Mouse (Mus musculus) forebrain, embryonic 14.5 days (tissue): Measurements from ENCODE around the gene Setd2. TPM values are rescaled to one million over a fixed set of nuclear protein-coding genes. Genes with fewer than 3 reads are reported as not detected.

Source experiments
- ATAC-seq: fragments of 200-750 bp; cut with Nextera tagmentation; 2 replicates; pipeline ENCODE4 v1.8.0; 2017; ENCODE audit warnings: mild to moderate bottlenecking, moderate library complexity
- DNase-seq: peaks from one replicate; pipeline ENCODE4 v3.0.0-alpha.2; 2015; ENCODE audit warnings: low spot score
- H3K27ac ChIP-seq: fragments of 300-500 bp; sonication (generic); 2 replicates; pipeline ENCODE4 v1.5.1; 2014; ENCODE audit warnings: low read depth, mild to moderate bottlenecking, control low read depth, low read length, moderate library complexity
- H3K27me3 ChIP-seq: fragments of 300-500 bp; sonication (generic); replicated peaks from 2 replicates; pipeline ENCODE4 v1.6.1; 2014; ENCODE audit warnings: low read length, control low read depth, mixed read lengths; ENCODE audit not compliant: control insufficient read depth, insufficient read depth
- H3K36me3 ChIP-seq: fragments of 300-500 bp; sonication (generic); 2 replicates; pipeline ENCODE4 v1.6.1; 2014; ENCODE audit warnings: low read length, control low read depth; ENCODE audit not compliant: control insufficient read depth, insufficient read depth
- H3K4me1 ChIP-seq: fragments of 300-500 bp; sonication (generic); 2 replicates; pipeline ENCODE4 v1.6.1; 2014; ENCODE audit warnings: antibody characterized with exemption, low read length, control low read depth; ENCODE audit not compliant: control insufficient read depth, insufficient read depth
- H3K4me2 ChIP-seq: fragments of 300-500 bp; sonication (generic); 2 replicates; pipeline ENCODE4 v1.6.1; 2014; ENCODE audit warnings: mild to moderate bottlenecking, control low read depth, low read length
- H3K4me3 ChIP-seq: fragments of 300-500 bp; sonication (generic); 2 replicates; pipeline ENCODE4 v1.5.1; 2014; ENCODE audit warnings: low read depth, low read length, control low read depth
- H3K9ac ChIP-seq: fragments of 300-500 bp; sonication (generic); 2 replicates; pipeline ENCODE4 v1.6.1; 2014; ENCODE audit warnings: mild to moderate bottlenecking, low read length, control low read depth, moderate library complexity
- H3K9me3 ChIP-seq: fragments of 300-500 bp; sonication (generic); replicated peaks from 2 replicates; pipeline ENCODE4 v1.6.1; 2016; ENCODE audit warnings: low read length, control low read depth, mixed read lengths; ENCODE audit not compliant: control insufficient read depth
- WGBS: fragments of 180-500 bp; shearing (Covaris S2); extraction: QIAGEN DNeasy Blood & Tissue Kit; methylation state at CpG from one replicate; pipeline ENCODE4 v1.1.7; 2014; 5-methylcytosine and 5-hydroxymethylcytosine counted together
- microRNA-seq: library from miRNA; unstranded; fragments of <30 nt; microRNA quantifications from one replicate; pipeline ENCODE4, GENCODE M21; 2016
- polyA plus RNA-seq: library from polyadenylated mRNA; unstranded; fragments of >200 nt; fragmentation: Nextera tagmentation; extraction: Ambion mirVana; gene quantifications from 2 replicates; pipeline ENCODE4 v1.2.1, GENCODE M21; 2014

The Setd2 gene
- polyA plus RNA-seq, 1 experiment from 2014 or later: 36.1 TPM

DNA sequence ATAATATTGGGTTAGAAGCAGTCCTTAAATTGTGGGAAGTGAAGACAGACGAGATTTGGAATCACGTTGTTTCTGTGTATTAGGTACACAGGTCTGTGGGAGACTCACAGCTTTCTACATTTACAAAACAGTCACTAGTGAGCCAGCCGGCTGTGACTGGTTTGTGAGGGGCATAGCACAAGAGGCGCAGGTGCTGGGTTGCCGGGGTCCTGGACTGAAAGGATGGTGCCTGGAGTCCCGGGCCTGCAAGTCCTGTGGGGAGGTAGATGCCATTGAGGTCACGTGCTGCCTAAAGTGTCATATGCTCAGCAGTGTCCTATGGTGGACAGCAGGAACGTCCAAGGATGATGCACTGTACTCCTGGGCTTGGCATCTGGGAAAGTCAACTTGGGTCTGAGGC lies 134.0 kb downstream of the Setd2 start:
- H3K27me3 ChIP-seq: no peaks in the 10 kb centered on the region
- H3K4me2 ChIP-seq: no peak overlapping the region
- no peak overlapping the region for H3K27ac ChIP-seq

GRCm38 (mm10) chr9:110667219-110667836 lies 134.9 kb downstream of the Setd2 start:
- Histone ChIP-seq H3K36me3 (no peaks in the 10 kb centered on the region), H3K27ac (no peak overlapping the region), H3K27me3 (no peaks in the 10 kb centered on the region), H3K4me3 (no peak overlapping the region), H3K4me1 (peaks cover 3% of the 10 kb centered on the region; the same call in 1 of the 2 replicates), H3K9ac (no peak overlapping the region), H3K4me2 (no peak overlapping the region), H3K9me3 (no peaks in the 10 kb centered on the region)
- ATAC-seq: no peak
- DNase-seq: no peak
- 71% methylated on average over 4 of the region's 4 CpGs for WGBS

More for the DNA sequence above, 134.0 kb downstream of the Setd2 start:
- Histone ChIP-seq H3K4me3 (no peak overlapping the region), H3K4me1 (peaks cover 3% of the 10 kb centered on the region; the same call in 1 of the 2 replicates), H3K9me3 (no peaks in the 10 kb centered on the region), H3K36me3 (no peaks in the 10 kb centered on the region), H3K9ac (no peak overlapping the region)
- no peak for ATAC-seq
- DNase-seq: no peak
- WGBS: 37% methylated on average over 8 of the region's 8 CpGs

Small RNAs within 50 kb of the gene (microRNA-seq; reads per million reads assigned to microRNA genes)
- gene Mir8107: not detected

Other genes with a start within 250 kb of the Setd2 start
- gene Elp6, start 227.4 kb upstream of the Setd2 start, polyA plus RNA-seq: 35.4 and 37.0 TPM in 2 replicates
- 24.5 and 35.4 TPM in 2 replicates for gene Scap, start 199.3 kb upstream of the Setd2 start, polyA plus RNA-seq
- gene Ptpn23, start 124.4 kb upstream of the Setd2 start, polyA plus RNA-seq: 13.1 and 18.7 TPM in 2 replicates
- gene Ngp, start 112.8 kb upstream of the Setd2 start, polyA plus RNA-seq: 0.61 and 1.2 TPM in 2 replicates
- gene Klhl18, start 55.9 kb upstream of the Setd2 start, polyA plus RNA-seq: 10.5 and 14.3 TPM in 2 replicates
- 3.0 and 3.2 TPM in 2 replicates for gene Kif9, start 55.6 kb upstream of the Setd2 start, polyA plus RNA-seq
- gene Nradd, start 91.9 kb downstream of the Setd2 start, polyA plus RNA-seq: 25.3 and 26.8 TPM in 2 replicates
- gene Nbeal2, start 121.6 kb downstream of the Setd2 start, polyA plus RNA-seq: 0.86 and 2.7 TPM in 2 replicates
- gene Ccdc12, start 123.9 kb downstream of the Setd2 start, polyA plus RNA-seq: 119 and 120 TPM in 2 replicates
- 0.33 TPM in 1 of 2 replicates, not detected in the other for gene Myl3, start 209.3 kb downstream of the Setd2 start, polyA plus RNA-seq
- gene Pth1r, start 214.5 kb downstream of the Setd2 start, polyA plus RNA-seq: 4.0 and 4.7 TPM in 2 replicates